Mouse (Mus musculus) kidney, postnatal 36 days (tissue): ENCODE data around the gene Lcn5.

Experiments
- DNase-seq, 2 experiments: peaks; one replicate each; pipeline ENCODE4 v3.0.0; 2021 to 2022; ENCODE audit warnings: mixed read lengths in 2 of 2

The Lcn5 gene

GRCm38 (mm10) chr2:25657652-25658051 lies at the start of gene Lcn5:
Gene Lcn5 (plus strand): TSS chr2:25657952.
- DNase-seq, result no peak

- DNase-seq, result no peak
These were observed 49.1 kb upstream of the Lcn5 start for GRCm38 (mm10) chr2:25608671-25609070.

GRCm38 (mm10) chr2:25616398-25616797 lies 41.4 kb upstream of the Lcn5 start:
- peak in 1 of 2 experiments; percentile 15 for DNase-seq

GRCm38 (mm10) chr2:25617578-25617977 lies 40.2 kb upstream of the Lcn5 start, which contains the start of gene Ccdc183:
Gene Ccdc183 (minus strand): TSS chr2:25617678.
- DNase-seq, result no peak

GRCm38 (mm10) chr2:25620386-25620785 lies 37.4 kb upstream of the Lcn5 start:
- no peak for DNase-seq

- no peak for DNase-seq
These were observed 36.9 kb upstream of the Lcn5 start for GRCm38 (mm10) chr2:25620852-25621228.

GRCm38 (mm10) chr2:25621229-25622200 lies 36.2 kb upstream of the Lcn5 start, which contains the start of gene Tmem141:
Gene Tmem141 (minus strand): TSS chr2:25622005.
- DNase-seq, result peak; percentile 95 to 97

GRCm38 (mm10) chr2:25625986-25626385 lies 31.8 kb upstream of the Lcn5 start:
- no peak for DNase-seq

GRCm38 (mm10) chr2:25627811-25628210 lies 29.9 kb upstream of the Lcn5 start, which contains the start of gene Fcna:
Gene Fcna (minus strand): TSS chr2:25628030.
- DNase-seq, result no peak

GRCm38 (mm10) chr2:25628738-25629137 lies 29.0 kb upstream of the Lcn5 start:
- DNase-seq, result peak; percentile 39 to 53

- DNase-seq, result no peak
These were observed 24.1 kb upstream of the Lcn5 start for GRCm38 (mm10) chr2:25633616-25634015.

- no peak for DNase-seq
These were observed 23.7 kb upstream of the Lcn5 start for GRCm38 (mm10) chr2:25634046-25634445.

GRCm38 (mm10) chr2:25639890-25640289 lies 17.9 kb upstream of the Lcn5 start:
- DNase-seq, result peak in 1 of 2 experiments; percentile 71

- DNase-seq, result no peak
These were observed 4.8 kb upstream of the Lcn5 start, which contains the start of gene Lcn8 for GRCm38 (mm10) chr2:25652902-25653301. Gene Lcn8 (plus strand): TSS chr2:25653120.

GRCm38 (mm10) chr2:25654502-25654901 lies 3.2 kb upstream of the Lcn5 start:
- DNase-seq, result no peak

- no peak for DNase-seq
These were observed 1.1 kb upstream of the Lcn5 start for GRCm38 (mm10) chr2:25656691-25657090.

GRCm38 (mm10) chr2:25657246-25657645 lies 506 bp upstream of the Lcn5 start:
- DNase-seq, result peak in 1 of 2 experiments; percentile 33

- no peak for DNase-seq
These were observed 2.5 kb downstream of the Lcn5 start for GRCm38 (mm10) chr2:25660279-25660678.

GRCm38 (mm10) chr2:25661245-25661970 lies 3.7 kb downstream of the Lcn5 start:
- DNase-seq, result no peak

- peak; percentile 41 to 82 for DNase-seq
These were observed 5.8 kb downstream of the Lcn5 start for GRCm38 (mm10) chr2:25663511-25663910.

GRCm38 (mm10) chr2:25664125-25664524 lies 6.4 kb downstream of the Lcn5 start:
- DNase-seq, result no peak

- DNase-seq, result no peak
These were observed 8.8 kb downstream of the Lcn5 start for GRCm38 (mm10) chr2:25666516-25666915.

- DNase-seq, result no peak
These were observed 18.7 kb downstream of the Lcn5 start, which contains the start of gene Lcn6 for GRCm38 (mm10) chr2:25676486-25676885. Gene Lcn6 (plus strand): TSS chr2:25676786.
